Mouse (Mus musculus) 416B (cell line): ENCODE data around the gene 9430097D07Rik.

Source experiments
- DNase-seq: peaks from one replicate; pipeline ENCODE4 v3.0.0; 2011; ENCODE audit warnings: low read depth

9430097D07Rik gene

GRCm38 (mm10) chr2:32575586-32576160 is at the start of gene 9430097D07Rik:
9430097D07Rik (minus strand) TSS chr2:32575684.
- no peak for DNase-seq

- DNase-seq: peak; percentile 49
Observed at GRCm38 (mm10) chr2:32624111-32624748, 48.7 kb upstream of the 9430097D07Rik start.

GRCm38 (mm10) chr2:32621517-32621859 is 46.0 kb upstream of the 9430097D07Rik start, which contains the start of gene Ak1:
Ak1 (plus strand) TSS chr2:32621758.
- no peak for DNase-seq

GRCm38 (mm10) chr2:32620682-32621516 is 45.4 kb upstream of the 9430097D07Rik start:
- DNase-seq: peak; percentile 52

GRCm38 (mm10) chr2:32618051-32618450 is 42.6 kb upstream of the 9430097D07Rik start:
- DNase-seq: no peak

- peak; percentile 28 for DNase-seq
Observed at GRCm38 (mm10) chr2:32617601-32618000, 42.1 kb upstream of the 9430097D07Rik start.

GRCm38 (mm10) chr2:32617109-32617508 is 41.6 kb upstream of the 9430097D07Rik start:
- DNase-seq: no peak

- DNase-seq: no peak
Observed at GRCm38 (mm10) chr2:32612274-32612673, 36.8 kb upstream of the 9430097D07Rik start.

- peak; percentile 31 for DNase-seq
Observed at GRCm38 (mm10) chr2:32610610-32611229, 35.2 kb upstream of the 9430097D07Rik start.

- DNase-seq: no peak
Observed at GRCm38 (mm10) chr2:32608778-32609435, 33.4 kb upstream of the 9430097D07Rik start.

- peak; percentile 93 for DNase-seq
Observed at GRCm38 (mm10) chr2:32608141-32608777, 32.8 kb upstream of the 9430097D07Rik start.

GRCm38 (mm10) chr2:32607262-32607947 is 31.9 kb upstream of the 9430097D07Rik start:
- DNase-seq: peak; percentile 89

- DNase-seq: peak; percentile 85
Observed at GRCm38 (mm10) chr2:32606161-32607142, 31.0 kb upstream of the 9430097D07Rik start.

GRCm38 (mm10) chr2:32604631-32605030 is 29.1 kb upstream of the 9430097D07Rik start:
- DNase-seq: no peak

GRCm38 (mm10) chr2:32602600-32603054 is 27.1 kb upstream of the 9430097D07Rik start:
- peak; percentile 91 for DNase-seq

- DNase-seq: no peak
Observed at GRCm38 (mm10) chr2:32601417-32602065, 26.1 kb upstream of the 9430097D07Rik start.

GRCm38 (mm10) chr2:32599409-32599808 is 23.9 kb upstream of the 9430097D07Rik start, which contains the start of gene St6galnac6:
St6galnac6 (plus strand) TSS chr2:32599709.
- DNase-seq: no peak

GRCm38 (mm10) chr2:32598506-32598905 is 23.0 kb upstream of the 9430097D07Rik start:
- no peak for DNase-seq

GRCm38 (mm10) chr2:32597699-32598098 is 22.2 kb upstream of the 9430097D07Rik start:
- no peak for DNase-seq
